Mouse (Mus musculus) small intestine, adult 2 months (tissue): Measurements from ENCODE around the gene Grhpr. TPM values are rescaled to one million over a fixed set of nuclear protein-coding genes. Genes with fewer than 3 reads are reported as not detected.

Experiments
- H3K27ac ChIP-seq: fragments of 200-500 bp; 2 replicates; pipeline ENCODE4 v1.5.1; 2012; ENCODE audit warnings: low read depth, low read length, control low read depth, inconsistent platforms; ENCODE audit not compliant: insufficient read depth
- H3K27me3 ChIP-seq: fragments of 200-500 bp; 2 replicates; pipeline ENCODE4 v1.6.1; 2012; ENCODE audit warnings: mild to moderate bottlenecking, moderate library complexity, low read length, inconsistent platforms; ENCODE audit not compliant: control insufficient read depth, insufficient read depth
- H3K36me3 ChIP-seq: fragments of 200-500 bp; 2 replicates; pipeline ENCODE4 v1.6.1; 2012; ENCODE audit warnings: mild to moderate bottlenecking, low read length, control low read depth, inconsistent platforms; ENCODE audit not compliant: control insufficient read depth, insufficient read depth
- H3K4me1 ChIP-seq: fragments of 200-500 bp; 2 replicates; pipeline ENCODE4 v1.6.1; 2012; ENCODE audit warnings: low read length, inconsistent platforms, mixed read lengths; ENCODE audit not compliant: control insufficient read depth, insufficient read depth, insufficient read length
- H3K4me3 ChIP-seq: fragments of 200-500 bp; 2 replicates; pipeline ENCODE4 v1.5.1; 2012; ENCODE audit warnings: low read depth, mild to moderate bottlenecking, control low read depth, inconsistent platforms, low read length, moderate library complexity
- CTCF ChIP-seq: fragments of 200-500 bp; IDR thresholded peaks from 2 replicates; pipeline ENCODE4 v1.5.1; 2012; ENCODE audit warnings: low read depth, mild to moderate bottlenecking, control low read depth, inconsistent platforms, low read length, moderate library complexity, mixed read lengths; ENCODE audit not compliant: insufficient replicate concordance, insufficient read length; ENCODE audit errors: extremely low read depth
- POLR2A ChIP-seq: fragments of 200-500 bp; IDR thresholded peaks from 2 replicates; pipeline ENCODE4 v1.6.1; 2012; ENCODE audit warnings: low read depth, mild to moderate bottlenecking, control low read depth, inconsistent platforms, low read length, moderate library complexity
- WGBS: fragments of 180-500 bp; shearing (Covaris S2); methylation state at CpG from one replicate; pipeline ENCODE4 v1.1.7; 2018; 5-methylcytosine and 5-hydroxymethylcytosine counted together
- polyA plus RNA-seq: library from polyadenylated mRNA; depleted of rRNA; stranded (reverse); fragments of >200 nt; gene quantifications from 2 replicates; pipeline ENCODE4 v1.2.3, GENCODE M21; 2012; rRNA removed

The Grhpr gene
- 32.6 and 32.9 TPM in 2 replicates for polyA plus RNA-seq

DNA sequence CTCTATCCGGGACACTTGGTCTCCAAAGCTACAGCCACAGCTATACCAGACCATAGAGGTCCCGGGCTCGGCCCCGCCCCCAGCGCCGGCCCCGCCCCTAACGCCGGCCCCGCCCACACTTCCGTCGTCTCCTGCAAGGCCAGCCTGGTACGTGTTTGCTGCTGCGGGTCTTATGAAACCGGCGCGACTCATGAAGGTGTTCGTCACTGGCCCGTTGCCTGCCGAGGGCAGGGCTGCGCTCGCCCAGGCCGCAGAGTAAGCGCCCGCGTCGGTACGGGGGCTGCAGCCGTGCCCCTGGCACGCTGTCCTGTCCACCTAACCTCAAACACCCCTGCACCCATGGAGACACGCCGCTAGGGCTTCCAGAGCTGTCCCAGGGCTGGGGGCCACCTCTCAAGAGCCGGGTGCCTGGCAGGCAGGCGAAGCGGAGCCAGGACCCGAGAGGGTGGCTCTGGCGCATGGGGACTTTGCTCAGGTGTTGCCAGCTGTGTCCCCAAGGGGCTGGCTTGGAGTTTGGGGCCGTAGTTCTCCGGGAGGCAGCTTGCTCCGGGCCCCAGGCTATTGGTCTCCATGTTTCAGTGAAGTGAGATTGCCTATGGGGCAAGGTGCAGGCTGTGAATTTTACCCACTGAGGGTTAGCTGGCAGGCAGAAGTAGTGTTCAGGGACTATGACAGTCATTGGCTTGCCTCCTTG, at the start of gene Grhpr:
Gene Grhpr (plus strand): TSS at position 116 of the 694 bp plus-strand sequence.
- H3K27ac ChIP-seq, result peak within 1 kb of the TSS; percentile 85
- no peaks in the 10 kb centered on the region for H3K27me3 ChIP-seq
- H3K36me3 ChIP-seq, result peaks cover 1% of the 10 kb centered on the region; the same call in 1 of the 2 replicates
- H3K4me1 ChIP-seq, result peaks cover 7% of the 10 kb centered on the region
- TF ChIP-seq POLR2A (peak; percentile 54), CTCF (peak; percentile 30; the same call in 1 of the 2 replicates)
- WGBS, result 1% methylated on average over 40 of the region's 40 CpGs
- H3K4me3 ChIP-seq, result peak within 1 kb of the TSS; percentile 87

- TF ChIP-seq POLR2A (no peak), CTCF (no peak)
- Histone ChIP-seq H3K36me3 (peaks cover 41% of the 10 kb centered on the region), H3K27me3 (no peaks in the 10 kb centered on the region), H3K4me3 (no peak overlapping the region), H3K27ac (no peak overlapping the region), H3K4me1 (no peaks in the 10 kb centered on the region)
- 96% methylated on average over 6 of the region's 6 CpGs for WGBS
Observed at GRCm38 (mm10) chr4:44931732-44932131, 49.5 kb upstream of the Grhpr start.

GRCm38 (mm10) chr4:44938359-44939340, 42.5 kb upstream of the Grhpr start:
- H3K4me1 ChIP-seq, result no peaks in the 10 kb centered on the region
- no peak overlapping the region for H3K27ac ChIP-seq
- 65% methylated on average over 8 of the region's 8 CpGs for WGBS
- H3K27me3 ChIP-seq, result no peaks in the 10 kb centered on the region
- H3K36me3 ChIP-seq, result 0 out of 2 replicates have a peak, but pooled peaks cover under 1% of the 10 kb centered on the region
- H3K4me3 ChIP-seq, result no peak overlapping the region
- TF ChIP-seq POLR2A (no peak), CTCF (no peak)

DNA sequence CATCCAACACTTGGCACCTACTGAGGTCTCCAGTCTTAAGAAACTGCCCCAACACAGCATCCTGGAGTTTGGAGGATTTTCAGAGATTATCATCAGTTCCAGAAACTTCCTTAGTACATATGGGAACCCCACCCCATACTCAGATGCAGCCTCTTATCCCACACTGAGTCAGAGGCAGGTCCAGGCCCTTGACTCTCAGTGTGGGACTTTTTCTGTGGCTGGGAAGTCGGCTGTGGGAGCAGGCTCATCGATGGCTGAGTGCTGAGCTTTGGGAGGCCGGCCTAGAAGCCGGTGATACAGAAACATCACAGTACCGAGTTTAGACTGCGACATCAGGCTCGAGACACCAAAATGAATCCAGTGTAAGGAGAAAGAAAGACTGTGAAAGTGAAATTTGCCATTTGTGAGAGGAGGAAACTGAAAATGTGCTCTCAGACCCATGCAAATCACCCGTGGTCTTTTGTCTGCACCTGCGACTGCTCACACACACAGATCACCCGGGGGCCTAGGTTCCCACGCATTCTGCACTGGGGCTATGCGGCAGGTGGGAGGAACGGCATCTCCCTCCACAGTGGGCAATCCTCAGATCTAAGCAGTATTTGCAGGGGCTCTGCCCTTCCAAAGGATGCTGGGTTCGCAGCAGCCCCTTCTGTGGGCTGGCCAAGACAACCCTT, 41.5 kb upstream of the Grhpr start:
- Histone ChIP-seq H3K4me1 (no peaks in the 10 kb centered on the region), H3K4me3 (no peak overlapping the region), H3K36me3 (no peaks in the 10 kb centered on the region), H3K27me3 (no peaks in the 10 kb centered on the region), H3K27ac (no peak overlapping the region)
- TF ChIP-seq POLR2A (no peak), CTCF (no peak)
- WGBS, result 85% methylated on average over 14 of the region's 14 CpGs

GRCm38 (mm10) chr4:44940286-44940685, 40.9 kb upstream of the Grhpr start:
- H3K27me3 ChIP-seq, result no peaks in the 10 kb centered on the region
- H3K4me1 ChIP-seq, result no peaks in the 10 kb centered on the region
- H3K27ac ChIP-seq, result no peak overlapping the region
- TF ChIP-seq CTCF (no peak), POLR2A (no peak)
- 70% methylated on average over 9 of the region's 9 CpGs for WGBS
- no peak overlapping the region for H3K4me3 ChIP-seq
- no peaks in the 10 kb centered on the region for H3K36me3 ChIP-seq

DNA sequence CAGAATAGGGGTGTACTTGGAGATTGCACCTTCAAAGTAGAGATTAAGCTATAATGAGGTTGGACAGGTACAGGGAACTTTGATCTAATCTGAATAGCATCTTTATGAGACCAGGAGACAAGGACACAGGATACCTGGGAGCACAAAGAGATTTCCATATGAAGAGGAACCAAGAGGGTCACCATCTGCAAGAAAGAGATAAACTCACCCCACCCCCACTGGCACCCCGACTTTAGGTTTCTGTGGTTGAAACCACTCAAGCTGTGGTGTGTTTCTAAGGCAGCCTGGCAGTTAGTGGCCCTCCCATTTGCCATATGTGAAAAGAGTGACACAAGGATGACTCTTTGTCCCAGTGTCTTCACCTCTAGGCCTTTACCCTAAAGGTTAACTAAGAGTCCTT, 39.0 kb upstream of the Grhpr start:
- no peak overlapping the region for H3K4me3 ChIP-seq
- no peaks in the 10 kb centered on the region for H3K4me1 ChIP-seq
- WGBS, result 75% methylated on average over 1 of the region's 1 CpGs
- H3K27ac ChIP-seq, result no peak overlapping the region
- TF ChIP-seq POLR2A, result no peak
- TF ChIP-seq CTCF, result no peak
- H3K36me3 ChIP-seq, result no peaks in the 10 kb centered on the region
- H3K27me3 ChIP-seq, result no peaks in the 10 kb centered on the region
